Mouse (Mus musculus) CD4-positive helper T cell, adult 2 months (primary cell): ENCODE results near the gene Batf.

ENCODE experiments used
- DNase-seq: peaks from one replicate; pipeline ENCODE4 v3.0.0-alpha.2; 2012; ENCODE audit warnings: low read depth, missing footprints, low spot score

Batf gene

DNA sequence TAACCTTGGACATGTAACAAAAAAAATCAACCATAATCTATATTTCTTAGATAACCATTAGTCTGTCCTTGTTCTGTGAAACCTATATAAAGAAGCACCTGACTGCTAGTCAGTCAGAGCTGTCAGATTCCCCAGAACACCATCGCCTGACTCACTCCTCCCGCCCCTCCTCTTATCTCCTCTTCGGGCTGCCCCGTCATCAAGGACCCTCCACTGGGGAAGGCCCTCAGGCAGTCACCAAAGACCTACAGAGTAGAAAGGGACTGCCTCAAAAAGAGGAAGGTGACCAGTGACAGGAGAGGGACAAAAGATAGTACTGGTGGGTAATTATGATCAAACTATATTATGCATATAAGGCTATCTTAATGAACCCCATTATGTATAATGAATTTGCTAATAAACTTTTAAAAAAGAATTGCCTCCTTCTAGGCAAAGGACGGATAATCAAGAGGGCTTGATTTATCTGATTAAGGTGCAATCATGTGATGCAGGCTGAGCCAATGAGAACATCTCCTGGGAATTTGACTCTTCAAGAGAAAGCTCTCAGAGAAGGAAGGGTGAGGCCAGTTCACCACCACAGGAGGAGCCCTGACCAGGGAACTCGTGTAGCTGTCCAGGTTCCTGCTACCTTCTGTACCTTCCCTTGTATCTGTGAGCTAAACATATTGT is 40.4 kb downstream of the Batf start:
- no peak for DNase-seq

DNA sequence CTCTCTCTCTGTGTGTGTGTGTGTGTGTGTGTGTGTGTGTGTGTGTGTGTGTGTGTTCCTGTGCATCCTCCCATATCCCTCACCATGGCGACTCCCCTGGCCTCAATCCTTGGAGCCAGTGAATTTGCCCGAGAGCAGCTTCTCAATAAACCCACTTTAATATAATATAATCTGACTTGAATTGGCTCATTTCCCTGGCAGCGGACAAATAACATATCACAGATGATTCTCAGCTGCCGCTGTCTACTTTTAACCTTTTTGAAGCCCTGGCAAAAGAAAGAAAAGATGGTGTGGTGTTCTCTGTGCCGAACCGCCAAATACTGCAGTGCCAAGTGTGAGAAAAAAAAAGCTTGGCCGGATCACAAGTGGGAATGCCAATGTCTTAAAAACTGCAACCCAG is 41.7 kb downstream of the Batf start:
- no peak for DNase-seq

DNA sequence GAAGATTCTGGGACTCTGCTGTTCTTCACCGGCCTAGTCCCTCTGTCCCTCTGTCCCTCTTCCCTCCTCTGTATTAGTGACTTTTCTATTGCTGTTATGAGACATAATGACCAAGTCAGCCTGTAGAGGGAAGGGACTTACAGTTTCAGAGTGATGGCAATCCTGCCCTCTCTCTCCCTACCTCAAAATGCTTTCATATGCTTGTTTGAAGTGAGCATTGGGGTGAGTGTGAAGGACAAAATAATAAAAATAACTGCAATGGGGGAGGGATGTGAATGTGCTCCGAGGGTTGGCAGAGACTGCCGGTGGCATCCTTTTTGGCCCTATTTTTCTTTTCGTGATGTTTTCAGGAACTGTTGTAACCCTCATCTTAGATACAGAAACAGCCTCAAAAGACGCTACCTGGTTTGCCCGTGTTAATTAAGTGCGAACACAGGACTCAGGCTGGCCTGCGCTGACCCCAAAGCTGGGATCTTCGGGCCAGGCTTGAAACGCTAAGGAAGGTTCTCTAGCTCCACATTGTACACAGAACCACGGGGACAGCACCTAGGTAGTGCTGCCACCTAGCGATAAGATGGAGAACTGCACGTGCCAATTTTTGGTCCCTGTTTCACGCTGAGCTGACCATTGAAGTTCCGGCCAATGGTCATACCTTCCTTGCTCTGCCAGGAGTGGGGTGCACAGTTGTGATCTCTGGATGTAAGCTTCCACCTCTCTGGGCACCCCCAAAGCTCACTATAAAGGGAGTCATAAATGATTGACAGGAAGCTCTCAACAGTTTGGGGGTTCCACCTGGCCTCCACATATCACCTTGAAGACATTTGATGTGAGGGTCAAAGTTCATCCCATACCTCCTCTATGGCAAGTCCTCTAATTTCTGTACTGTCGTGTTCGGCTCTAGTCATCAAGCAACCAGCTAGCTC is 42.8 kb downstream of the Batf start:
- DNase-seq, result peak; percentile 62

DNA sequence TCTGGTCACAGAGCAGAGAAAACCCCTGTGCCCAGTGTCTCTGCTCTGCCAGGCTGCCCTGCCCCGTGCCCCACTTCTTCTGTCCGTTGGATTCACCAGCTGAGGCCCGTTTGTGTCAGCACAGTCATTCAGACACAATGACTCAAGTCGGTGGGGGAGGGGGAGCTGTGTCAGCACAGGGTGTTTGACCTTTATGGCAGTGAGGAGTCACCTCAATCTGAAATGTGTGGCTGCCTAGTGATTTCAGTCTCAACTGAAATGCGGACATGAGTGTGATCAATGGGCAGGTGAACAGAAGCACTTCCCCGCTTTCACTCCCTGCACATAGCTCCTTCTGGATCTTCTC is 43.4 kb downstream of the Batf start:
- DNase-seq, result peak; percentile 32

DNA sequence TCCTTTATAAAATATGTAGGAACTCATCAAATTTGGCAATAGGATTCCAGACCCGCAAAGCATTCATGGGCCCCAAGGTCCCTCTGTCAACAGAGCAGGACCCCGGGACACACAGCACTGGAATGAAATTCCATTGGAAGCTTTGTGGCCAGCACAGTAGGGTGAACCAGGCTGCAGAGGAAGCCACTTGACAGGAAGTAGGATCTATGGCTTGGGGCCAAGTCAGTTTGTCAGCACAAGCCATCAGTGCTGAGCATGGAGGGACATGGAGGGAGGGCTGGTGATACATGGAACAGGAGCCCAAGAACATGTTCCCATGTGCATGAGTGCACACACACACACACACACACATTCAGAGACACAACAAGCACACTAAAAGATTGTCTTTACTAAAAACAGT is 49.7 kb downstream of the Batf start:
- DNase-seq, result no peak

DNA sequence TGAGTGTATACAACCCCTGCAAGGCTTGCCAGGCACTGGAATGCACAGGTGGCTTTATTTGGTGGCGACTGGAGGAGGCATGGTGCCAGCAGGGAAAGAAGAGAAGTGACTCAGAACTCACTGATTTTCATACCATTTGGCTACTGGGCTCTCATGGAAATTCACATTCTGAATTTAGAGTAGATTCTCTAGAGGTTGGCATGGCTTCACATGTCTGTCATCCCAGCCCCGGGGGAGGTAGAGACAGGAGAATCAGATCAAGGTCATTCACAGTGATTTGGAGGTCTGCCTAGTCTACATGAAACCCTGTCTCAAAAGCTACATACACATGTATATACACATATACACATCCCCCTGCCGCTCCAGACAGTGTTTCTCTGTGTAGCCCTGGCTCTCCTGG is 50.5 kb downstream of the Batf start:
- no peak for DNase-seq

DNA sequence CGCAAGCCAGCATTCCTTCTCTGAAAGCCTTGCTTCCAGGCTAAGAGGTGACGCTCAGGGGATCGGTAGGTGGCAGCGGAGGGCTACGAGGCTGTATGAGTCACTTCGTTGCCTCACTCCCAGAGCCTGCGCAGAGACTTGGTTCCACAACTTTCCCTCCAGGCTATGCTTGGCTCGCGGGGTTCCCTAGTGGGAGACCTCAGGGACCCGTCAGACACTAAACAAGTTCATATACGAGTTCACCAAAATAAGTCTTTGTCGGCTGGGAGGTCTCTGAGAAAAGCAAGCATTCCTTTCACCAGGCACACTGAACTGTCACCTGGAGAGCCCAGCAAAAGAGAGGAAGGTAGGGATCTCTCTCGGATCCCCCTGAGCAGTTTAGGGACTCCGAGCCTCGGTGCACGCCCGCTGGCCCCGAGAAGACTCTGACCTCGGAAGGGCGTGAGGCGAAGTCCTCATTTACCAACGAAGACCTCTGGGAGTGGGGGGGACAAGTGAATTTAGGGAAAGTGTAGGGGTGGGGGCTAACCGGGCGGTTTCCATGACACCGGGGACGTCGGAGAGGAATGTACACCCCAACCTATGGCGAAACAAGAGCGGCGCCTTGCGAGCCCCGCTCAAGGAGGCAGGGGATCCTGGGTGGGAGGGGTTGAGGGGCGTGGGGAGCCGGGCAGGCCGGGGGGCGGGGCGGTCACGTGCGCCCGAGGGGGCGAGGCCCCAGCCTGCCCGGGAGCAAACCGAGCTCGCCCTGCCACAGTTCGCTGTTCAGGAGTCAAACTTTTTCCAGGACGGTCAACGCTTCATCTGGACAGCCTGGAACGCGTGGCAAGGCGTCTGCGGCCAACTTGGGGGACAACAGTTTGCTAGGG is 59.6 kb downstream of the Batf start, which contains the start of gene Flvcr2:
Gene Flvcr2, plus strand, starts transcription at position 713 of the 869 bp plus-strand sequence.
- peak; percentile 56 for DNase-seq

DNA sequence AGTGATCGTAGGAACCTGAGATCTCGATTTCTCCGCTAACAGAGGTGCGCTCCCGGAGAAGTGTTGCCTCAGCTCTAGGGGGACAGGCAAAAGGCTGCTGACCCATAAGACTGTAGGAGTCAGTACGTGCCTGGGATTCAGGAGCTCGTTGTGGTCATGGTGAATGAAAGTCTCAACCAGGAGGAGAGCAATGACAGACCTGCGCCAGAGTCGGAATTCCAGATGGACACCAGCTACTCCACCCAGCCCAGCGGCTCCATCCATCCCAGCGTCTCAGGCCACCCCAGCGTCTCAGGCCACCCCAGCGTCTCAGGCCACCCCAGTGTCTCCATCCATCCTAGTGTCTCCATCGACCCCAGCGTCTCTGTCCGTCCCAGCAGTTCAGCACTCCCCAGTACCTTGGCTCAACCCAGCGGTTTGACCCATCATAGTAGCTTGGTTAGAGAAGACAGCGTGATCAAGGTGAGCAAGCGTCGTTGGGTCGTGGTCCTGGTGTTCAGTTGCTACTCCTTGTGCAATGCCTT is 60.3 kb downstream of the Batf start:
- no peak for DNase-seq

DNA sequence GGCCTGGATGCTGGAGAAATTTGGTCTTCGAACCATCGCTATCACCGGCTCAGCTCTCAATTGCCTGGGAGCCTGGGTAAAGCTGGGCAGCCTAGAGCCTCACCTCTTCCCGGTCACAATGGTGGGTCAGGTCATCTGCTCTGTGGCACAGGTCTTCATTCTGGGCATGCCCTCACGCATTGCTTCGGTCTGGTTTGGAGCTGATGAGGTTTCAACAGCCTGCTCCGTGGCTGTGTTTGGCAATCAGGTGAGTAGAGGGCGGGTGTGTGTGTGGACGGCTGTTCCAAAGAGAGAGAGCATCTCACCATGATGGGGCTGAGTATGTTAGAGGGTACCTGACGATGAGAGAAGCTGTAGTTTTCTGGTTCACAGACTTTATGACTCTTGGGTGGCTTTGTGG is 60.9 kb downstream of the Batf start:
- no peak for DNase-seq

DNA sequence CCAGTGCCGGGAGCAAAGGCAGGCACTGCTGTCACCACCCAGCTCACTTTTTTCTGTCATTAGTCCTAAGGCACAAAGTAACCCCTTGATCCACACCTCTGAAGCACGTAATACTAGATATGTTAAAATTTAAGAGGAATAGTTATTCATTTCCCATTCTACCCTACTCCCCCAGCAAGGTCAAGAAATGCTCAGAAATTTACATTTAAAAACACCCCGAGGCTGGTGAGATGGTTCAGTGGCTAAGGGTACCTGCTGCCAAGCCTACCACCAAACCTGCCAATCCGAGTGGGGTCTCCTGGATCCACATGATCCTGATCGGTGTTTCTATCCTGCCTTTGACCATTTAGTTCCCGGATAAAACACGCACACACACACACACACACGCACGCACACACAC is 63.4 kb downstream of the Batf start:
- DNase-seq, result no peak

DNA sequence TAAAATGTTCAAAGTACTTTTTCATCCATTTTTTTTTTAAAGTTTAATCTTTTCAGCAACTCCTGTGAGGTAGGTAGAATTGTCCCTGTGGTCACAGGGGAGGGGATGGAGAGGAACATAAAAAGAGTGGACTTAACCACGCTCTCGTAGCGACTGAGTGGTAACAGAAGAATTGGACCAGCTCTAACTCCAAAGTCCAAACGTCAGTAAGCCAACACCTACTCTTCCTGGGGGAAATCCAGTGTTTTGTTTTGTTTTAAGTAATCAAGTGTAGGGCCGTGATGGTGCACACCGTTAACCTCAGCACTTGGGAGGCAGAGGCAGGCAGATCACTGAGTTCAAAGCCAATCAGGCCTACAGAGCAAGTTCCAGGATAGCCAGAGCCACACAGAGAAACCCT is 65.6 kb downstream of the Batf start:
- DNase-seq, result no peak

DNA sequence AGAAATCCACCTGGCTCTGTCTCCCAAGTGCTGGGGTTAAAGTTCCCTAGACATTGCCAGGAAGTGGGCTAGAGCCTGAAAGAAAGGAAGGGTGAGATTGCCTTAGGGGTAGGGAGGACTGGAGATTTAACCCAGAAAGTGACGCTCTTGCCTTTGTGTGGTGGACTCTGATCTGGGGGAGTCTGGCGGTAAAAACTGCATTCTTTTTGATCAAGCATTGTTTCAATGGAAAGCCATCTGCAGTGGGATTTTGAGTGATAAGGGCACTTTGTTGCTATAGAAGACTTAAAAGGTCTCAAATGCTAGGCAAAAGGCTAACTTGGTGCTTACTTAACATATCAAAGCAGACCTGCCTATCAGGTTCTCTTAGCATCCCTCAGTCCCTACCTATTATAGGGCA is 66.8 kb downstream of the Batf start:
- no peak for DNase-seq

DNA sequence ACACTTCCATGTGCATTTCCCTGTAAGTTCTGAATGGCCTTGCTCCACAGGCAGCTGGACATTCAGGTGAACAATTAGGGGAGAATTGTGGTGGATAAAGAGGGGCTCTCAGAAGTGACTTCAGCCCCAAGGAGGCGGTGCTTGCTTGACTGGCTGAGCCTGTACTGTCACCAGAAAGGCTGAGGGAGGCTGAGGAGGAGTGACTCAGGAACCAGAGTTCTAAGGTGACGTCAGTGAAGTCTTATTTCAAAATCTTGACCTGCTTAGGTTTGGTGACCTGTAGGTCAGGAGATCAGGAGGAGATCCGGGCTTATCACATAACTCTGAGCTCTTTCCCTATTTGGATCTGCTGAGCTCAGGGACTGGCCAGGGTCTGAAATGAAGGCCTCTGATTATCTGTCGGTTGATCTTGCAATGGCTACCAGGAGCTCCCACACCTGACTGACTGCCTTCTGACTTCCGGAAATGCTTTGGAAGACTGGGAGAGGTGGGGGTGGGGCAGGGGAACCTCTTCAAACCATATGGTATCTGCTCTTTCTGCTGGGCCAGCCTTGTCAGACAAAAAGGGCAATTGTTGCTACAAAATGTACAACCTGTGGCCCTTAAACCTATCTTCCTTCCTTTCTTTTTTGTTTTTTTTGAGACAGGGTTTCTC is 68.3 kb downstream of the Batf start:
- no peak for DNase-seq

DNA sequence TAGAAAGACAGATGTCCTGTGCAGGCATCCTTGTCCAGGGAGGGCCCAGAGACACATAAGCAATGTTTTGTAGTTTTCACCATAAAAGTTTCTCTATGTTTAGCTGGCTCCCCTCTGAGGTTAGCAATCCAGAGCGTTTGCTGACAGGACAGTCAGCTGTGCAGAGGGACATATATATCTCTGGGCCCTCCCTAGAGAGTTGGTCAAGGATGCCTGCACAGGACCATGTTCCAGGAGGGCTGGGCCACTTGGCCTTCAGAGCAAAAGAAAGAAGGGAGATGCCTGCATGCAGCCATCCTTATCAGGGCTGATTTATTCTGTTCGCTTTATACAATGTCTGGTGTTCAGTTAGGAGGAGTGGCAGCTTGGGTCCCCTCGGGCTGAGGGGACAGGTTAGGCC is 70.0 kb downstream of the Batf start:
- no peak for DNase-seq

DNA sequence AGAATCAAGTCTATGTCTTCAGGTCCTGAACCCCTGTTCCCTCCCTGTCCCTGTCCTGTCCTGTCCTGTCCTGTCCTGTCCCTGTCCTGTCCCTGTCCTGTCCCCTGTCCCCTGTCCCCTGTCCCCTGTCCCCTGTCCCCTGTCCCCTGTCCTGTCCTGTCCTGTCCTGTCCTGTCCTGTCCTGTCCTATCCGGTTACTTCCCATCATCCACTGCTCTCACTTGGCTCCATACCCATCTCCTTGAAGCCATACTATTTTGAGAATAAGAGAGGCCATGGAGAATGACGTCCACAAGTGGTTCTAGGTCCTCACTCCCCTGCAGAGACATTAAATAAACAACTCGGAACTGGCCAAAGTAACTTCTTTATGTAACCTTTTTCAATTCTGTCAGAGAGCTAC is 70.6 kb downstream of the Batf start:
- no peak for DNase-seq
